Mouse (Mus musculus): ENCODE data around the gene Ccdc69. TPM values are rescaled to one million over a fixed set of nuclear protein-coding genes. Genes with fewer than 3 reads are reported as not detected.

The Ccdc69 gene
- total RNA-seq, 2 experiments from 2014 or later, result 3.0 to 3.3 TPM

DNA sequence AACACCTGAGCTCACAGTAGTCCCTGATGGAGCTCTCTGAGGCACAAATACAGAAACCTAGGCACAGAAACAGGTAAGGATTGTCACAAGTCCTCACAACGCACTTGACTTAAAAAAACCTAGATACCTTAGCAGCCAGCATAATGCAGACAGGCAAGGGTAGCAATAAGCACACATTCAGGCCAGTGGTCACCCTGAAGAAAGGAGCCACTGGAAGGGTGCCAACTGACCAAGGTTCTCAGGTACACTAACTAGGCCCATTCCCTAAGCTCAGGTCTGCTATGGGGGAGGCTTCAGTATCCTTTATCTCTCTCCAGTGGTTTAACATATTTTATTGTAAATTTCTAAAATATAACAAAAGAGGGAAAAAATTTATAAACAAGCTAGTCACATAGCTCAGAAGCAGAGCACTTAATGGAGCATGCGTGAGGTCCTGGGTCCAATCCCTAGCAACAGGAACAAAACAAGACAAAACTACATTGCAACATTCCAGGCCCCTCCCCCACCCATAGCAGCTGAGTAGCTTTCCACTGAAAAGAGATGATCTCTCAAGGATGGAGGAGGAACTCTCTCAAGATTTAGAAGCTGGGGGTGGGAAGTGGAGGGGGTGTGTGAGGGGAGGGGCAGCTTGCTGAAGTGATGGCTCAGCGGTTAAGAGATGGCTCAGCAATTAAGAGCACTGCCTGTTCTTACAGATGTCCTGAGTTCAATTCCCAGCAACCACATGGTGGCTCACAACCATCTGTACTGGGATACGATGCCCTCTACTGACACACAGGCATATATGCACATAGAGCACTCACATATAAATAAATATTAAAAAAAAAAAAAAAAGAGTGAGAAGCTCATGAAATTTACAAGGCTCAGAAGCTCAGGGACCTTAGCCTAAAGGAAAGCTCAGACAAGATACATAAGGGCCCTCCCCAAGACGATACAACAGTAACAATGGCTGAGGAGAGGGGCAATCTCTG lies 65.1 kb downstream of the Ccdc69 start:
- DNase-seq (ENCODE audit: low spot score), result peak; percentile 55

DNA sequence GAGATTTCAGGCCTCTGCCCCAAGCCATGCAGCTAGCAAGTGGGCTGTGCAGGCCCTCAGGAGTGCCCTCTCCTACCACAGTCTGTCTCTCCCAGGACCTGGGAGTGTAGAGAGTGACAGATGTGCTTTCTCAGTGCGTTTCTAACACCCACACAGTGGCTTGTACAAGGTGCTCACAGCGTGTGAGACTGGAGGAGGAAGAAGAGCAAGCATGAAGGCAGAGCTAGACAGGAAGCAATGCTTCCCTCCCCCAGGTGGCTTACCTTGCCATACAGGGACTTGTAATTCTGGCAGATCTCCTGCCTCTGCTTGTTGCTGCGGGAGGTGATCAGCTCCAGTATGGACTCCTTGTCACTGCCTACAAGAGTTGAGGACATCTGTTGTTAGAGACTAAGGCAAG lies 66.5 kb downstream of the Ccdc69 start:
- DNase-seq (ENCODE audit: low spot score), result no peak

DNA sequence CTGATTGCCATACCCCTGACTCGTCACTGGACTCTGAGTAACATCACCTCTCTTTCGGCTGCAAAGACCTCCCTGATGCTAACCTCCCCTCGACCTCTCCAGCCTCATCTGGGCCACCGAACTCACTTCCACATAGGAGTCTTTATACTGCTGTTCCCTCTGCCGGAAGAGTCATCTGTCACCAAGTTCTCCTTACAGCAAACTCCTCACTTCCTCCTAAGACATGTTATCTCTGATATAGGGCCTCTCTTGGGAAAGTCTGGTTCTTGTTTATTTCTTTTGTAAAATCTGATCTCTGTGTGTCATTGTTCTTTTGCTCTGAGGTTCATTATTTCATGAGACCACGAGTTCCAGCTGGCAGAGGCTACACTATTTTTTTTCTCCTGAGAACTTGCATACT lies 69.7 kb downstream of the Ccdc69 start:
- DNase-seq (ENCODE audit: low spot score), result no peak

DNA sequence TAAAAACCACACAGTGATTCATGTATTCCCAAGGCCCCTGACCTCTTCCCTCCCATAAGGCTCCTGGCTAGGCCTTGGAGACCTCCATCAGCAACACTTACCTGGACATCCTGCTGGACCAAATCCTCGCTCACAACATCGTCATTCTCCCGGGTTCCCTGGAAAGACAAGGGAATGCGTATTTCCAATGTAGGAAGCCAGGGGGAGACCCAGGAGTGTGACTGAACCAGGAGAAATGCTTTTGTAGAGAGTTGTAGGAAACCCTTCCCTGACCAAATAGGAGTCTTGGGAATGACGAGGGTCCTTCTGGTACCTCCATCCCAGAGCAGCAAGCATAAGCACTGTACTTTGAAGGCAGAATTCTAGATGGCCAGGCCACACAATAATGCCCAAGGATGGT lies 72.2 kb downstream of the Ccdc69 start:
- DNase-seq (ENCODE audit: low spot score), result no peak

DNA sequence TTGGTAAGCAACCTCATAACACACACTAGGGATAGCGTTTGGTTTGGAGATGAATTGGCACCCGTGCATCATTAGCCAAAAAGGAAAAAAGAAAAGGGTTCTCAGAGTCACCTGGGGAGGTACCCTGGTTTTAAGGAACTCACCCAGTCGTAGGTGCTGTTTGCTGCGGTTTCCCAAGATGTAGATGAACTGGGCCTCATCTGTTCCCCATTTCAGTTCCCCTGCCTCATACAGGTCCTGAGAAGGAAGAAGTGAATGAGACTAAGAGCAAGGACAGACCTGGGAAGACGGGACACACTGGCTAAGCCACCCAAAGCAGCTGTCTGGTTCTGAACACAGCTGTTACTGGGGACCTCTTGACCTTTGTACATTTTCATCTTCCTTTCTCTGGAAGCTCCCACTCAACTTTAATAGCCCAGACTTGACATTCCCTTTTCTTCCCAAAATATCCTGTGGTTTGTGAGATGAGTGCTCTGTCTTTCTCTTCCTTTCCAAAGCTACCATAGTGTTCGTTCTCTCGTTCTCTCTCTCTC lies 72.9 kb downstream of the Ccdc69 start:
- no peak for DNase-seq (ENCODE audit: low spot score)

Other genes starting within 250 kb of the Ccdc69 start
- 10 to 100 TPM; 18.6 to 19.1 TPM for gene Lyrm7, start 217.2 kb downstream of the Ccdc69 start, total RNA-seq (2021)
- 100 to 1,000 TPM; 192 to 203 TPM for gene Hint1, start 211.7 kb downstream of the Ccdc69 start, total RNA-seq (2021)
- gene Gpx3, start 175.7 kb downstream of the Ccdc69 start, total RNA-seq (2021), result 100 to 1,000 TPM in 1 of 2 experiments, 10 to 100 TPM in 1; 98.9 to 187 TPM
- 10 to 100 TPM; 35.9 to 36.3 TPM for gene Tnip1, start 115.2 kb downstream of the Ccdc69 start, total RNA-seq (2021)
- 100 to 1,000 TPM; 169 to 174 TPM for gene Anxa6, start 44.7 kb downstream of the Ccdc69 start, total RNA-seq (2021)
- gene Gm2a, start 20.0 kb upstream of the Ccdc69 start, total RNA-seq (2021), result 1 to 10 TPM; 8.2 TPM
- gene Slc36a3, start 73.6 kb upstream of the Ccdc69 start, total RNA-seq (2021), result not detected
- gene Slc36a2, start 106.9 kb upstream of the Ccdc69 start, total RNA-seq (2021), result 1 to 10 TPM in 1 of 2 experiments, under 1 TPM in 1; 0.66 to 1.4 TPM
- gene Slc36a1, start 126.2 kb upstream of the Ccdc69 start, total RNA-seq (2021), result 1 to 10 TPM; 5.3 to 6.4 TPM

All from gastrocnemius, adult 18-20 months (tissue).